Mouse (Mus musculus) neural tube, embryonic 12.5 days (tissue): ENCODE measurements around the gene Mark3. TPM values are rescaled to one million over a fixed set of nuclear protein-coding genes. Genes with fewer than 3 reads are reported as not detected.

ENCODE experiments used
- ATAC-seq: fragments of 200-750 bp; cut with Nextera tagmentation; 2 replicates; pipeline ENCODE4 v1.8.0; 2017; ENCODE audit warnings: low read depth, mild to moderate bottlenecking, moderate TSS enrichment, moderate library complexity; ENCODE audit not compliant: low FRiP score
- H3K27ac ChIP-seq: fragments of 300-500 bp; sonication (generic); 2 replicates; pipeline ENCODE4 v1.5.1; 2016
- H3K27me3 ChIP-seq: fragments of 300-500 bp; sonication (generic); replicated peaks from 2 replicates; pipeline ENCODE4 v1.6.1; 2016; ENCODE audit warnings: mild to moderate bottlenecking
- H3K36me3 ChIP-seq: fragments of 300-500 bp; sonication (generic); 2 replicates; pipeline ENCODE4 v1.6.1; 2016; ENCODE audit warnings: mild to moderate bottlenecking
- H3K4me1 ChIP-seq: fragments of 300-500 bp; sonication (generic); 2 replicates; pipeline ENCODE4 v1.6.1; 2016
- H3K4me2 ChIP-seq: fragments of 300-500 bp; sonication (generic); replicated peaks from 2 replicates; pipeline ENCODE4 v1.6.1; 2016; ENCODE audit warnings: mild to moderate bottlenecking
- H3K4me3 ChIP-seq: fragments of 300-500 bp; sonication (generic); 2 replicates; pipeline ENCODE4 v1.5.1; 2016
- H3K9ac ChIP-seq: fragments of 300-500 bp; sonication (generic); 2 replicates; pipeline ENCODE4 v1.6.1; 2016; ENCODE audit warnings: mild to moderate bottlenecking
- H3K9me3 ChIP-seq: fragments of 300-500 bp; sonication (generic); 2 replicates; pipeline ENCODE4 v1.6.1; 2016; ENCODE audit warnings: mild to moderate bottlenecking
- WGBS: fragments of 180-500 bp; shearing (Covaris S2); methylation state at CpG from one replicate; pipeline ENCODE4 v1.1.7; 2016; 5-methylcytosine and 5-hydroxymethylcytosine counted together
- polyA plus RNA-seq: library from polyadenylated mRNA; unstranded; fragments of >200 nt; fragmentation: Nextera tagmentation; extraction: Ambion mirVana; gene quantifications from 2 replicates; pipeline ENCODE4 v1.2.1, GENCODE M21; 2016

The Mark3 gene
- polyA plus RNA-seq, 1 experiment from 2014 or later, result 88.3 TPM

DNA sequence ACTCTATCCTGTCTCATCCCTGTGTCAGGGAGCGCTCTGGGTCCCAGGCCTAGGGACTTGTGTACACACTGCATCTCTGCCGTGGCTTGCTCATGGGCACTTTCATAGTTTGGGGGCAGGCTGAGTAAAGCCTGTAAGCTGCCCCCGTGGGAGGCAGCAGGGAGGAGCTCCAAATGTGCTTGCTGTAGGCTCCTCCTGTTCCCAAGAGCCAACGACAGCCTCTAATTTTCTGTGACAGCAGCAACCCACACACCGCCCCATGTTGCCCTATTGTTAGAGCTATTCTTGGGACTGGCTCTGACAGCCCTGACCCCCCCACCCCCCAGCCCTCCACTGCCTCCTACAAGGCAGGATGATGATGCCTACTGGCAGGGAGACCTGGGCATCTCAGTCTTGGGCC, 107.7 kb downstream of the Mark3 start:
- Histone ChIP-seq H3K4me3 (no peak overlapping the region), H3K27ac (no peak overlapping the region), H3K27me3 (no peaks in the 10 kb centered on the region), H3K4me1 (peaks cover 33% of the 10 kb centered on the region), H3K4me2 (no peak overlapping the region), H3K36me3 (peaks cover 35% of the 10 kb centered on the region), H3K9me3 (no peaks in the 10 kb centered on the region), H3K9ac (no peak overlapping the region)
- 93% methylated on average over 5 of the region's 5 CpGs for WGBS
- ATAC-seq, result no peak

DNA sequence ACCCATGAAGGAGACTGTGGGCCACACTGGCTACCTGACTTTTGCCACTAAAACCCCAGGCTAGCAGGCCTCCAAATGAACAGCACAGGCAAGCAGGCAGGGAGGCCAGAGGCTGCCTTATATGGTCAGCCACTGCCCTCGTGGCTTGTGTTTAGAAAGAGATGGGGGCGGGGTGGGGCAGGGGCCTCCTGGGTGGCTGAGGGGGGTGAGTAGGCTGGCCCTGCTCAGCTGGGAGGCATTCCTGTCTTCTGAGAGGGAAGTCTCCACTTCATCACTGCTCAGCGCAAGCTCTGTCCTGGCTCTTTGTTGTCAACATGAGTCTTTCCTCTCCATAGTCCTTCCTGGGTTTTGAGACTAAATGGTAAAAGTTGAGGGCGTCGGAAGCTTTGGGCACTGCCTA, 108.5 kb downstream of the Mark3 start:
- Histone ChIP-seq H3K27me3 (no peaks in the 10 kb centered on the region), H3K4me3 (no peak overlapping the region), H3K4me2 (no peak overlapping the region), H3K9me3 (no peaks in the 10 kb centered on the region), H3K9ac (no peak overlapping the region), H3K36me3 (peaks cover 35% of the 10 kb centered on the region), H3K4me1 (peaks cover 34% of the 10 kb centered on the region), H3K27ac (no peak overlapping the region)
- WGBS, result 71% methylated on average over 5 of the region's 5 CpGs
- ATAC-seq, result no peak

DNA sequence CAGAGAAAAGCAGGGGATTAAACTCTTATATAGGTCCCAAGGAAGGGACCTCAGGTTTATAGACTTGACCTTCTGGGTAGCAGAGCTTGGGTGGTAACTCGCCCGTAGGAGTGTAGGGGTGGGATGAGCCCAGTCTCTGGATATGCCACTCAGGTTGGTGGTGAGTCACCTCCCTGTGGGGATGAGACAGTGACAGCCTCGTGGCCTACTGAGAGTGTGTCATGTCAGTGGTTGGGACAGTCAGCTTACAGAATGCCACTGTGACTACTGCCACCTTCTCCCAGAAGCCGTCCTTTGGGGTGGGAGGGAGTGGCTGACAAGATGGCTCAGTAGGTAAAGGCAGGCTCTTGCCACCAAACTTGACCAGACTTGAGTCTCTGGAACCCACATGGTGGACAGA, 112.1 kb downstream of the Mark3 start:
- Histone ChIP-seq H3K9me3 (no peaks in the 10 kb centered on the region), H3K27ac (no peak overlapping the region), H3K4me1 (peaks cover 33% of the 10 kb centered on the region), H3K4me2 (no peak overlapping the region), H3K9ac (no peak overlapping the region), H3K36me3 (peaks cover 23% of the 10 kb centered on the region), H3K27me3 (no peaks in the 10 kb centered on the region), H3K4me3 (no peak overlapping the region)
- no peak for ATAC-seq
- WGBS, result 79% methylated on average over 4 of the region's 4 CpGs

DNA sequence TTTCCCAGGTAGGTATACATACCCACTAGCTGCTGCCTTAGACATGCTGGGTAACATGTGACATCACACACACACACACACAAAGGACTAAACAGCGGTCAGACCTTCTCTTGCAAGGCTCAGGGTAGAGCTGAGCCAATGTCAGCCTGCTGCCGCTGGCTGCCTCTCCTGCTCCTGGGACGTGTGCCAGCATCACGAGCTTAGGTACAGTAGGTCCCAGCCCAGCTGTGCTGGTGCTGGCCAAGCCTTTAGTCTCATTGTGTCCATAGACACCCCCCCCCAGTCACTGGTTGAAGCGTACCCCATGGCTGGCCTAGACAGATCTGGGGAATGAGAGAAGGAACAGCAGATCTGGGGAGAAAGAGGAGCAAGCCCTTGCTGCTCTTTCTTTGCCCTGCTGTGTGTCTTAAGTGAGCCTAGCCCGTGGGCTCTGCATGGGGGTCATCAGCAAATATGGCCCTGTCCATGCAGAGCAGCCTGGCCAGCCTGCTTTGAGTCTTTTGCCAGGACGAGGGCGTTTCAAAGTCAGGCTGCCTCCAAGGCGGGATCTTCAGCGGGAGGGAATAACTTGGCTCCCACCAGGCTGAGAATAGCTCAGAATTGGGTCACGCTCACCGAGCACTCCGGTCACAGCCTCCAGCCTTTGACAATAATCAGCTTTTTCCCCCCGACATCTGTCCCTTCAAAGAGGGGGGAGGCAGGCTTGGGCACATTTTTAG, 113.2 kb downstream of the Mark3 start:
- peaks cover 15% of the 10 kb centered on the region for H3K36me3 ChIP-seq
- peak; percentile 11; the same call in 1 of the 2 replicates for ATAC-seq
- 0 out of 2 replicates have a peak overlapping the region, but pooled peaks have one; percentile 3 for H3K4me2 ChIP-seq
- H3K4me3 ChIP-seq, result no peak overlapping the region
- H3K4me1 ChIP-seq, result peaks cover 44% of the 10 kb centered on the region
- WGBS, result 25% methylated on average over 14 of the region's 14 CpGs
- H3K9ac ChIP-seq, result 0 out of 2 replicates have a peak overlapping the region, but pooled peaks have one; percentile 29
- peak overlapping the region; percentile 32; the same call in 1 of the 2 replicates for H3K27ac ChIP-seq
- no peaks in the 10 kb centered on the region for H3K9me3 ChIP-seq
- no peaks in the 10 kb centered on the region for H3K27me3 ChIP-seq

DNA sequence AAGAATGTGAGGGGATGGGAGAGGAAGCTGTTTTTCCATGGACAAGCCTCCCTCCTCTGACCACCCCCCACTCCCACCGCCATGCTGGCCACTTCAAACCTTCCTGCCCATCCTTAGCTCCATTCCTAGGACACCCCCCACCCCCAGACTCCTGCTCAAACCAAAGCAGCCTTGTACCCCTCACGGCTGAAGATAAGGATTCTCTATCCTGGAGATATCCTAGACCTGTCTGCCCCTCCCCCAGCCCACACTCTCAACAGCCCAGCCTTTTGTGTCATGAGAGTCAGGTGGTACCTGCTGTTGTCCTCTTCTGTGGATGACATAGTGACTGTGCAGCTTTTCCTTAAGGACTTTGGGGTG, 113.7 kb downstream of the Mark3 start:
- Histone ChIP-seq H3K9me3 (no peaks in the 10 kb centered on the region), H3K4me1 (peaks cover 45% of the 10 kb centered on the region), H3K27me3 (no peaks in the 10 kb centered on the region), H3K27ac (no peak overlapping the region), H3K4me3 (no peak overlapping the region), H3K4me2 (0 out of 2 replicates have a peak overlapping the region, but pooled peaks have one; percentile 3), H3K36me3 (peaks cover 11% of the 10 kb centered on the region), H3K9ac (no peak overlapping the region)
- ATAC-seq, result no peak
- 39% methylated on average over 2 of the region's 2 CpGs for WGBS

DNA sequence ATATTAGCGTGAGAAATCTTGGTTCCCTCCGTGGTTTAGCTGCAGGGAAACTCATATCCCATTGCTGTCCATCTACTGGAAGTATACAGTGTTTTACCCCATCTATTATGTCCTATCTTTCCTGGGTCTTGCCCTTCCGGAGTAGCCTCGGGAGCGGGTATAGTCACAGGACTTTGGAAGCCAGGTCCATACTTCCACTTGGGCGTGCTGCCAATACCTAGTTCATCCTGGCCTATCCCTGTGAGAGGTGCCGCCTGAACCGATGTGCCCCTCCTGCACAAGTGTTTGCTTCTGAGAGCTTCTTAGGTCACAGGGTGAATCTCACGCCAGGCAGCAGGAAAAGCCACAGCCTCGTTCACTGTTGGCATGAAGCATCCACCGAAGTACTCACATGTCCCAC, 115.1 kb downstream of the Mark3 start:
- H3K36me3 ChIP-seq, result no peaks in the 10 kb centered on the region
- H3K4me3 ChIP-seq, result no peak overlapping the region
- no peak for ATAC-seq
- no peak overlapping the region for H3K4me2 ChIP-seq
- peaks cover 59% of the 10 kb centered on the region for H3K4me1 ChIP-seq
- no peaks in the 10 kb centered on the region for H3K9me3 ChIP-seq
- no peak overlapping the region for H3K9ac ChIP-seq
- no peak overlapping the region for H3K27ac ChIP-seq
- WGBS, result 90% methylated on average over 11 of the region's 11 CpGs
- no peaks in the 10 kb centered on the region for H3K27me3 ChIP-seq

DNA sequence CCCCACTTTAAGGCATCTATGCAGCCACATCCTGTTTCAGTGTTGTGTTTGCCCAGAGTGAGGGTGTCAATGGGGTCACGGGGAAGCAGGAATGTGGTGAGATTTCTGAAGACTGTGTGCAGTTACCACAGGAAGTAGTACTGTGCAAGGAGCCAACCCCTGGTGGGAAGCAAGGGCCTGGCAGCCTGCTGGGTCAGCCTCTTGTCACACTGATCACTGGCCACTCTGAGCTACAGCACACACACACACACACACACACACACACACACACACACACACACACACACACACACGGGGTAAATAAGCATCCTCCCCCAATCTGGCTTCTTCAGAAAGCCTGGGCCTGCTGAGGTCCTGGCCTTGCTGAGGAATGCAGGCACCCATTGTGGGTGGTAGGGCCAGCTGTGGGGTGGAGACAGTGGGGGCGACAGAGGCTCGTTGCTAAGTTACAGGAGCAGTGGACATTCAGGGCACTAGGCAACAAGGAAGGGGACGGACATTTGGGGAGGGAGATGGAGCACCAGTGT, 117.1 kb downstream of the Mark3 start:
- H3K36me3 ChIP-seq, result no peaks in the 10 kb centered on the region
- H3K27ac ChIP-seq, result peak overlapping the region; percentile 91
- WGBS, result 5% methylated on average over 5 of the region's 5 CpGs
- H3K9me3 ChIP-seq, result no peaks in the 10 kb centered on the region
- 0 out of 2 replicates have a peak overlapping the region, but pooled peaks have one; percentile 10 for H3K9ac ChIP-seq
- peaks cover 78% of the 10 kb centered on the region for H3K4me1 ChIP-seq
- H3K4me3 ChIP-seq, result no peak overlapping the region
- ATAC-seq, result 0 out of 2 replicates have a peak, but pooled peaks have one; percentile 8
- no peaks in the 10 kb centered on the region for H3K27me3 ChIP-seq
- no peak overlapping the region for H3K4me2 ChIP-seq

DNA sequence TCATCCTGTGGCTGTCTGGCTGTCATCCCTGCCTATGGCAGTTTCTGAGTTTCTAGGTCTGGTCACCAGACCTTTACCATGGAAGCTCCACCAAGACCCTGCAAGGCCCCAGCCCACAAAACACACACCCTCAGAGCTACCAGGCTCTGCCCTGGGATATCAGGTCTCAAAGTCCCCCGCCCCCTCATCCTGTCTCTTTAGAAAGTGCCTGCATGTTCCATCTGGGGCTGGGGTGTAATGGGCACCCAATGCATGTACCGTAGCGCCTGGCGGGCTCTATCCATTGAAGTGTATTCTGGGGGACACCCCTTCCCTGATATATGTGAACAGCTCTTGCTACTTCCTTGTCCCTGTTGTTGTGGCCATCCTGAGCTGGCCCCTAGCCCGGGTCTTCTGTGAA, 118.6 kb downstream of the Mark3 start:
- no peak for ATAC-seq
- peaks cover 64% of the 10 kb centered on the region for H3K4me1 ChIP-seq
- peak overlapping the region; percentile 91 for H3K27ac ChIP-seq
- H3K4me2 ChIP-seq, result peak overlapping the region; percentile 49; the same call in 1 of the 2 replicates
- H3K4me3 ChIP-seq, result no peak overlapping the region
- no peaks in the 10 kb centered on the region for H3K36me3 ChIP-seq
- no peaks in the 10 kb centered on the region for H3K9me3 ChIP-seq
- H3K9ac ChIP-seq, result peak overlapping the region; percentile 30; the same call in 1 of the 2 replicates
- H3K27me3 ChIP-seq, result no peaks in the 10 kb centered on the region
- 64% methylated on average over 5 of the region's 5 CpGs for WGBS

DNA sequence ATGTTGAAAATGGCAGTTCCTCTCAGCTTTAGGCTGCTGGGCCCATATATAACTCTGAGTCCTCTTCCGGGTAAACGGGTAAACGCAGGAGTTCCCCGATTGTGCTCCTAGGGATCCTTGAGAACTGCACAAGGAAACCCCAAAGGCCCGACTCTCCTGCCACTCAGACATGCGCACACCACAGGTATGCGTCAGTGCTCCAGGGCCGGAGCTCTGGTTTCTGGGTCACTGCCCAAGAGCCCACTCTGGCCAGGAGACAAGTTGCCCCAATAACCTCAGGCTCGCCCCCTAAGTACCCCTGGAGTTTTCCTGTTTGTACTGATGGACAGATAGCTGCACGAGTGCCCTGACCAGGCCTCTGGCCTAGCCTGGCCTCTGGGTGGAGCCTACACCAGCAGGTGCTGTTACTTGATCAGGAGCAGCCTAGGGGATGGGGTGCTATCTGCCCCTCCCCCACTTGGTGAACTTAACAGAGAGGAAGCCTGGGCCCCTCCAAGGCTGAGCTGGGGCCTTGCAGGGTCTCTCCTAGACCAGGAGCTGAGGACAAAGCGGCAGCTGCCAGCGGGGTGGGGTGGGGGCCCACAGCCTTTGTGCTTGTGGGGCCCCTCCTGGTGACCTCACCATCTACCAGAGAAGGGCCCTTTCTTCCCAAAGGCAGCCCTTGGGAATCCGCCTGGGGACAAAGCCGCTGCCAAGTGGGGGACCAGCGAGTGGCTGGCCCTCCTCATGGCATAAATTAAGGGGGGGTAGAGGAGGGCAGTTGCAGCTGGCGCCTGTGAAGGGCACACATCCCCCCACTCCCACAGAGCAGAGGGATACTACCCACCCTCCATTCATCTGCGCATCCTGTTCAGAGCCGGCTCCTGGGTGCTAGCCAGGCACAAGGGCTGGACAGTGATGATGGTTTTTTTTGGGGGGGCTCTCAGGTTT, 119.3 kb downstream of the Mark3 start:
- Histone ChIP-seq H3K36me3 (no peaks in the 10 kb centered on the region), H3K27ac (peak overlapping the region; percentile 91), H3K4me3 (no peak overlapping the region), H3K9me3 (no peaks in the 10 kb centered on the region), H3K4me2 (peak overlapping the region; percentile 49), H3K4me1 (peaks cover 61% of the 10 kb centered on the region), H3K9ac (peak overlapping the region; percentile 47), H3K27me3 (no peaks in the 10 kb centered on the region)
- WGBS, result 14% methylated on average over 18 of the region's 18 CpGs
- ATAC-seq, result peak; percentile 84

DNA sequence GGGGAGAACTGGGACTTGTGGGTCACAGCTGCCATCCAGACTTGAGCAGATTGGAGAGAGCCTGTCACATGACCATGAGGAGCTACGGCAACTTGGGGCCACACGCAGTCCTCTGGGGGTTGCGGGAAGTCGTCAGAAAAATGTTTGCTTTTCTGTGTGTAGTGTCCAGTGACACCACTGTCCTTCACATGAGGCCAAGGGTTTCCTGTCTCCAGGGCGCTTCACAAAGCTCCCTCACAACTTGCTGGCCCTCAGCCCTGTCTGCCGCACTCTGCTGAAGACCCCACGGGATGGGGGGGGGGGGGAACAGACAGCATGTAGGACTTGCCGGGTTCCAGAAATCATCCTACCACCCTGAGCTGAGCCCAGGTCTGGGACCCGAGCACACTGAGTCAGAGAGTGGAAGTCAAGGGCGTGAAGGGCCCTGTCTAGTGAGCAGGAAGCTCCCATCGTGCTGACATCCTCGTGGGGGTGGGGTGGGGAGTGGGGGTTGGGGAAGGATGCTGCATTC, 120.0 kb downstream of the Mark3 start:
- ATAC-seq, result peak; percentile 34
- Histone ChIP-seq H3K36me3 (no peaks in the 10 kb centered on the region), H3K4me1 (peaks cover 63% of the 10 kb centered on the region), H3K27me3 (no peaks in the 10 kb centered on the region), H3K9ac (peak overlapping the region; percentile 47; the same call in 1 of the 2 replicates), H3K4me3 (no peak overlapping the region), H3K4me2 (peak overlapping the region; percentile 49), H3K27ac (peak overlapping the region; percentile 91), H3K9me3 (no peaks in the 10 kb centered on the region)
- 3% methylated on average over 12 of the region's 12 CpGs for WGBS

DNA sequence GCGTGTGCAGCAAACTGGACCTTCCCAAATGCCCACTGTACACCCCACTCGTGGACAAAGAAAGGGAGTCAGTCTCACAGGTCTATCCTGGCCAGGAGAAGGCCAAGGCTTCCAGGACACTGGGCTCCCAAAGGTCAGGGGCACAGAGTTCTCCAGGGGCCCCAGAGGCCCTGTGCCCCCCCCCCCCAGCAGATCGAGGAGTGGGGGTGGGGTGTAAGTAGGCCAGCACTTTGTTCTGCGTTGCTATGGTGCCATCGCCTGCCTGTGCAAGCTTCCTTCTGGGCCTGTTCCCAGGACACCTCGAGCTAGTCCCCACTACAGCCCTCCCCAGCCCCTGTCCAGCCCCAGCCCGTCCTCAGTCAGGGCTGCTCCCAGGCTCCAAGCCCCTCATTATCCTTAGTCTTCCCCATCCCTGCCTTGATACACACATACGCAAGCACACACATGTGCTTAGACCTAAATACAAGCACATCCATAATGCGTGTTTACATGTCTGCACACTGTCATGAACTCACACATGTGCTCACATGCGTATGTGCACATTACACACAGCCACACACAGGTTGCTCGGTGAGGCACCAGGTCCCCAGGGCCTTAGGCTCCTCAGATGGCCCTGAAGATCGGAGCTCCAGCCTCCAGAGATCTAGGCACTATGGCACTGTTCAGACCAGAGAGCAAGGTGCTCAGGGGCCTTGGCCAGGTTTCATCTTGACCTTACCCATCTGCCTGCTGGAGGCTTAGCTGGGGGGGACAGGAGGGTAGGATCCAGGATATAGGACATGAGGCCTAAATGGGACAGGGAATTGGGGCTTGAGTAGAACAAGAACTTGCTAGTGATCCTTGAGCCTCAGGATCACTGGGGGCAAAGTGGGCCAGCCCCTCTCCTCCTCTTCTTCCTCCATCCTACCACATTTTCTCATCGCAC, 120.8 kb downstream of the Mark3 start:
- H3K4me2 ChIP-seq, result peak overlapping the region; percentile 49
- ATAC-seq, result peak; percentile 38; the same call in 1 of the 2 replicates
- peaks cover 63% of the 10 kb centered on the region for H3K4me1 ChIP-seq
- peak overlapping the region; percentile 47 for H3K9ac ChIP-seq
- WGBS, result 30% methylated on average over 13 of the region's 13 CpGs
- no peaks in the 10 kb centered on the region for H3K9me3 ChIP-seq
- H3K27me3 ChIP-seq, result no peaks in the 10 kb centered on the region
- H3K4me3 ChIP-seq, result no peak overlapping the region
- no peaks in the 10 kb centered on the region for H3K36me3 ChIP-seq
- peak overlapping the region; percentile 91 for H3K27ac ChIP-seq
